Mouse (Mus musculus): ENCODE measurements around the gene Hacd2. TPM values are rescaled to one million over a fixed set of nuclear protein-coding genes. Genes with fewer than 3 reads are reported as not detected.

The Hacd2 gene
- total and polyA plus RNA-seq, 3 experiments = 30.1 to 135 (median 50.3) TPM

DNA sequence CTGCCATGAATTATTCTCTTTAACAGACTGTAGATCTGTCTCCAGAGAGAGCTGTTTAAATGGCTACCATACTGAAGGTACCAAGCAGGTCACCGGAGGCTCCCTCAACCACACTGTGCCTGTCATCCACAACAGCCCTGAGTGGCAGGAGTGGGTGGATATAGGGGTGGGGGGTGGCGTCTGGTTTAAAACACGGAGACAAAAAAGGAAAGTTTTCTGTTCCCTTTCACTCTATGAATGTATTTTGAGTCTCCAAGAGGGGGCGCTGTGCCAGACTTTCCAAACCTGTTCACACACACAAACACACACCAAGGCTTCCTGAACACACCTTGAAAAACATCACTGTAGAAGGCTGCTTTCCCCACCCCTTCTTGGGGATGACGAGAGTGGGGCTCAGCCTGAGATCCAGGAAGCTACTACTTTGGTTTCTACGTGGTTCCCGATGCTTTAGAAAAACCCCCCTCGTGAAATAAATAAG lies 89.0 kb downstream of the Hacd2 start:
- in situ Hi-C loops (cut with MboI; ENCODE audit: low pct_ligation_motif_present, low pct_unique_long_range_greater_than_20kb, low sequenced_read_pairs) (loop anchor here (5.0 kb wide), 1 partner anchor 156 kb away; no protein-coding TSS in a partner anchor), dilution Hi-C loops (cut with MboI; ENCODE audit: extremely low pct_ligation_motif_present, extremely low pct_unique_long_range_greater_than_20kb, low sequenced_read_pairs) (no loop called here)
- H3K4me2 ChIP-seq (ENCODE audit: insufficient read depth, low read depth, poor library complexity, severe bottlenecking) = no peak overlapping the region
- no peaks in the 10 kb centered on the region for H3K27me3 ChIP-seq (replicated peaks)
- no peaks in the 10 kb centered on the region for H3K79me2 ChIP-seq (replicated peaks; ENCODE audit: control insufficient read depth, extremely low read depth, insufficient read depth, poor library complexity, severe bottlenecking)
- no peak overlapping the region for H3K9ac ChIP-seq (ENCODE audit: insufficient read depth, low read depth)
- no peaks in the 10 kb centered on the region for H3K9me3 ChIP-seq (replicated peaks; ENCODE audit: low read length)
- no peak overlapping the region for H3K27ac ChIP-seq (ENCODE audit: insufficient read depth, low read depth)
- DNase-seq (ENCODE audit: extremely low read depth) = peak; percentile 32
- H3K4me1 ChIP-seq (ENCODE audit: control insufficient read depth in 1 of 2, insufficient read depth in 2 of 2) = peaks cover 0 to 3% of the 10 kb centered on the region in 2 experiments; a peak in 1 of 4 replicates
- no peak overlapping the region for H3K4me3 ChIP-seq (replicated peaks in 1 of 3; ENCODE audit: low read depth in 2 of 3, low read length in 2 of 3, poor library complexity in 1 of 3)
- no peak for TF ChIP-seq CHD2 (IDR thresholded peaks at IDR 0.05; ENCODE audit: low read length)
- TF ChIP-seq CTCF (conservative IDR thresholded peaks at IDR 0.05 in 1 of 2, IDR thresholded peaks at IDR 0.05 in 1 of 2; ENCODE audit: low read depth in 2 of 2, low read length in 2 of 2) = peak; percentile 54 to 63
- TF ChIP-seq KAT2A (IDR thresholded peaks at IDR 0.05; ENCODE audit: insufficient replicate concordance, low read length) = no peak
- TF ChIP-seq NELFE (IDR thresholded peaks at IDR 0.05; ENCODE audit: low read depth, low read length) = no peak
- peak; percentile 34 for TF ChIP-seq SMC3 (IDR thresholded peaks at IDR 0.05; ENCODE audit: low read depth, low read length)
- H3K36me3 ChIP-seq (replicated peaks in 1 of 2; ENCODE audit: control insufficient read depth in 1 of 2, insufficient read depth in 1 of 2, low read length in 1 of 2) = peaks cover 13 to 36% of the 10 kb centered on the region in 2 experiments

DNA sequence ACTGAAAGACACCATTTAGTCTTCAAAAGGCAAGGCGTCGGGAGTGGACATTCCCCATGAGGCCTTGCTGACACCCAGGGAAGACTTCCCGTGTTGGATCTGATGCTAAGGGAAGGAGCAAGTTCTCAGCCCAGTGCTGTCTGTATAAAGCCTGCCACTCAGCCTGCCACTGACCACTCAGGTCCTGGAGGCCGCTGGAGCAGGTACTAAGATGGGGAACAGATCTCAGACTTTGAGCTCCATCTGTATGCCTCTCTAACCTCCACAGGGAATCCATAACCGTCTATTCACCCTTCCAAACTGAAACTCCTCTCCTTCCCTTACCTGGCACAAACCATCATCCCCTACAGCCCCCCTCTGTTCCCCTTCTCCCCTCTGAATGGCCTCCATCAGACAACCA lies 91.3 kb downstream of the Hacd2 start:
- peaks cover 1% of the 10 kb centered on the region for H3K9me3 ChIP-seq (replicated peaks; ENCODE audit: low read length)
- DNase-seq (ENCODE audit: extremely low read depth) = no peak
- in situ Hi-C loops (cut with MboI; ENCODE audit: low pct_ligation_motif_present, low pct_unique_long_range_greater_than_20kb, low sequenced_read_pairs) = loop anchor here (5.0 kb wide), 1 partner anchor 154 kb away; no protein-coding TSS in a partner anchor
- H3K79me2 ChIP-seq (replicated peaks; ENCODE audit: control insufficient read depth, extremely low read depth, insufficient read depth, poor library complexity, severe bottlenecking) = no peaks in the 10 kb centered on the region
- H3K27me3 ChIP-seq (replicated peaks) = no peaks in the 10 kb centered on the region
- no peak overlapping the region for H3K4me3 ChIP-seq (replicated peaks in 1 of 3; ENCODE audit: low read depth in 2 of 3, low read length in 2 of 3, poor library complexity in 1 of 3)
- peaks cover 0 to 3% of the 10 kb centered on the region in 2 experiments; a peak in 1 of 4 replicates for H3K4me1 ChIP-seq (ENCODE audit: control insufficient read depth in 1 of 2, insufficient read depth in 2 of 2)
- H3K36me3 ChIP-seq (replicated peaks in 1 of 2; ENCODE audit: control insufficient read depth in 1 of 2, insufficient read depth in 1 of 2, low read length in 1 of 2) = peaks cover 0 to 15% of the 10 kb centered on the region in 2 experiments
- H3K4me2 ChIP-seq (ENCODE audit: insufficient read depth, low read depth, poor library complexity, severe bottlenecking) = no peak overlapping the region
- H3K9ac ChIP-seq (ENCODE audit: insufficient read depth, low read depth) = no peak overlapping the region
- TF ChIP-seq CTCF (conservative IDR thresholded peaks at IDR 0.05 in 1 of 2, IDR thresholded peaks at IDR 0.05 in 1 of 2; ENCODE audit: low read depth in 2 of 2, low read length in 2 of 2) = no peak
- no peak for TF ChIP-seq MAX (IDR thresholded peaks at IDR 0.05; ENCODE audit: low read length)
- no peak for TF ChIP-seq NRF1 (IDR thresholded peaks at IDR 0.05; ENCODE audit: low read depth, low read length)
- no peak for TF ChIP-seq MAFK (IDR thresholded peaks at IDR 0.05; ENCODE audit: insufficient replicate concordance, low read length)
- no peak for TF ChIP-seq RAD21 (IDR thresholded peaks at IDR 0.05; ENCODE audit: low read depth, low read length)
- no peak for TF ChIP-seq ZMIZ1 (IDR thresholded peaks at IDR 0.05; ENCODE audit: low read depth, low read length)
- no peak for TF ChIP-seq TCF12 (IDR thresholded peaks at IDR 0.05; ENCODE audit: low read depth, low read length)
- no peak for TF ChIP-seq USF2 (conservative IDR thresholded peaks at IDR 0.05; ENCODE audit: low read depth, low read length)
- no peak for TF ChIP-seq UBTF (IDR thresholded peaks at IDR 0.05; ENCODE audit: low read depth, low read length)
- TF ChIP-seq E2F4 (IDR thresholded peaks at IDR 0.05; ENCODE audit: insufficient replicate concordance, low read depth, low read length) = no peak
- TF ChIP-seq ZNF384 (IDR thresholded peaks at IDR 0.05; ENCODE audit: low read depth, low read length) = no peak
- TF ChIP-seq SMC3 (IDR thresholded peaks at IDR 0.05; ENCODE audit: low read depth, low read length) = no peak
- TF ChIP-seq KAT2A (IDR thresholded peaks at IDR 0.05; ENCODE audit: insufficient replicate concordance, low read length) = no peak
- TF ChIP-seq ELF1 (IDR thresholded peaks at IDR 0.05; ENCODE audit: low read depth, low read length) = no peak
- no peak overlapping the region for H3K27ac ChIP-seq (ENCODE audit: insufficient read depth, low read depth)
- dilution Hi-C loops (cut with MboI; ENCODE audit: extremely low pct_ligation_motif_present, extremely low pct_unique_long_range_greater_than_20kb, low sequenced_read_pairs) = no loop called here

Data from CH12.LX (cell line).